Mouse (Mus musculus): ENCODE measurements around the gene Cyth1. TPM values are rescaled to one million over a fixed set of nuclear protein-coding genes. Genes with fewer than 3 reads are reported as not detected.

Cyth1 gene
- polyA plus RNA-seq, 1 experiment from 2014 or later = 9.6 TPM

- no peak for ATAC-seq
- Histone ChIP-seq H3K4me2 (ENCODE audit: low read depth, low read length) (no peak overlapping the region), H3K27ac (ENCODE audit: low read length) (no peak overlapping the region), H3K36me3 (ENCODE audit: control insufficient read depth, insufficient read depth, low read length) (no peaks in the 10 kb centered on the region), H3K9ac (ENCODE audit: low read depth, low read length) (no peak overlapping the region), H3K4me3 (ENCODE audit: low read length) (no peak overlapping the region), H3K27me3 (replicated peaks; ENCODE audit: control insufficient read depth, insufficient read depth, low read length) (no peaks in the 10 kb centered on the region), H3K9me3 (ENCODE audit: control insufficient read depth, low read length) (no peaks in the 10 kb centered on the region), H3K4me1 (ENCODE audit: control insufficient read depth, insufficient read depth, low read length) (peaks cover 52% of the 10 kb centered on the region)
- WGBS = 77% methylated on average over 4 of the region's 4 CpGs
Measured at GRCm38 (mm10) chr11:118242506-118242905, 5.9 kb downstream of the Cyth1 start.

GRCm38 (mm10) chr11:118240388-118240787 lies 8.0 kb downstream of the Cyth1 start:
- WGBS = 68% methylated on average over 4 of the region's 4 CpGs
- no peak for ATAC-seq
- peaks cover 43% of the 10 kb centered on the region for H3K4me1 ChIP-seq (ENCODE audit: control insufficient read depth, insufficient read depth, low read length)
- 0 out of 2 replicates have a peak overlapping the region, but pooled peaks have one; percentile 6 for H3K9ac ChIP-seq (ENCODE audit: low read depth, low read length)
- H3K36me3 ChIP-seq (ENCODE audit: control insufficient read depth, insufficient read depth, low read length) = no peaks in the 10 kb centered on the region
- no peaks in the 10 kb centered on the region for H3K9me3 ChIP-seq (ENCODE audit: control insufficient read depth, low read length)
- H3K27me3 ChIP-seq (replicated peaks; ENCODE audit: control insufficient read depth, insufficient read depth, low read length) = no peaks in the 10 kb centered on the region
- H3K4me2 ChIP-seq (ENCODE audit: low read depth, low read length) = no peak overlapping the region
- H3K27ac ChIP-seq (ENCODE audit: low read length) = no peak overlapping the region
- H3K4me3 ChIP-seq (ENCODE audit: low read length) = no peak overlapping the region

GRCm38 (mm10) chr11:118239281-118240198 lies 8.9 kb downstream of the Cyth1 start:
- Histone ChIP-seq H3K36me3 (ENCODE audit: control insufficient read depth, insufficient read depth, low read length) (no peaks in the 10 kb centered on the region), H3K27me3 (replicated peaks; ENCODE audit: control insufficient read depth, insufficient read depth, low read length) (no peaks in the 10 kb centered on the region), H3K4me1 (ENCODE audit: control insufficient read depth, insufficient read depth, low read length) (peaks cover 44% of the 10 kb centered on the region), H3K4me2 (ENCODE audit: low read depth, low read length) (no peak overlapping the region), H3K27ac (ENCODE audit: low read length) (no peak overlapping the region), H3K9me3 (ENCODE audit: control insufficient read depth, low read length) (no peaks in the 10 kb centered on the region), H3K4me3 (ENCODE audit: low read length) (no peak overlapping the region), H3K9ac (ENCODE audit: low read depth, low read length) (no peak overlapping the region)
- ATAC-seq = no peak
- WGBS = 54% methylated on average over 14 of the region's 14 CpGs

GRCm38 (mm10) chr11:118236520-118237190 lies 11.7 kb downstream of the Cyth1 start:
- H3K9ac ChIP-seq (ENCODE audit: low read depth, low read length) = no peak overlapping the region
- H3K4me2 ChIP-seq (ENCODE audit: low read depth, low read length) = no peak overlapping the region
- ATAC-seq = peak; percentile 60
- peaks cover 37% of the 10 kb centered on the region for H3K4me1 ChIP-seq (ENCODE audit: control insufficient read depth, insufficient read depth, low read length)
- no peaks in the 10 kb centered on the region for H3K27me3 ChIP-seq (replicated peaks; ENCODE audit: control insufficient read depth, insufficient read depth, low read length)
- H3K27ac ChIP-seq (ENCODE audit: low read length) = peak overlapping the region; percentile 33
- no peaks in the 10 kb centered on the region for H3K36me3 ChIP-seq (ENCODE audit: control insufficient read depth, insufficient read depth, low read length)
- 48% methylated on average over 6 of the region's 6 CpGs for WGBS
- no peak overlapping the region for H3K4me3 ChIP-seq (ENCODE audit: low read length)
- H3K9me3 ChIP-seq (ENCODE audit: control insufficient read depth, low read length) = no peaks in the 10 kb centered on the region

- H3K4me2 ChIP-seq (ENCODE audit: low read depth, low read length) = no peak overlapping the region
- H3K4me3 ChIP-seq (ENCODE audit: low read length) = no peak overlapping the region
- H3K9ac ChIP-seq (ENCODE audit: low read depth, low read length) = no peak overlapping the region
- WGBS = 74% methylated on average over 7 of the region's 7 CpGs
- H3K27me3 ChIP-seq (replicated peaks; ENCODE audit: control insufficient read depth, insufficient read depth, low read length) = no peaks in the 10 kb centered on the region
- no peak for ATAC-seq
- H3K9me3 ChIP-seq (ENCODE audit: control insufficient read depth, low read length) = no peaks in the 10 kb centered on the region
- peak overlapping the region; percentile 20 for H3K27ac ChIP-seq (ENCODE audit: low read length)
- H3K4me1 ChIP-seq (ENCODE audit: control insufficient read depth, insufficient read depth, low read length) = peaks cover 28% of the 10 kb centered on the region
- no peaks in the 10 kb centered on the region for H3K36me3 ChIP-seq (ENCODE audit: control insufficient read depth, insufficient read depth, low read length)
Measured at GRCm38 (mm10) chr11:118234929-118235328, 13.5 kb downstream of the Cyth1 start.

GRCm38 (mm10) chr11:118234500-118234899 lies 13.9 kb downstream of the Cyth1 start:
- Histone ChIP-seq H3K9me3 (ENCODE audit: control insufficient read depth, low read length) (no peaks in the 10 kb centered on the region), H3K27me3 (replicated peaks; ENCODE audit: control insufficient read depth, insufficient read depth, low read length) (no peaks in the 10 kb centered on the region), H3K4me2 (ENCODE audit: low read depth, low read length) (no peak overlapping the region), H3K4me3 (ENCODE audit: low read length) (no peak overlapping the region), H3K9ac (ENCODE audit: low read depth, low read length) (no peak overlapping the region), H3K4me1 (ENCODE audit: control insufficient read depth, insufficient read depth, low read length) (peaks cover 25% of the 10 kb centered on the region), H3K36me3 (ENCODE audit: control insufficient read depth, insufficient read depth, low read length) (no peaks in the 10 kb centered on the region), H3K27ac (ENCODE audit: low read length) (peak overlapping the region; percentile 20)
- ATAC-seq = no peak
- 78% methylated on average over 6 of the region's 6 CpGs for WGBS

GRCm38 (mm10) chr11:118233924-118234323 lies 14.5 kb downstream of the Cyth1 start:
- Histone ChIP-seq H3K4me1 (ENCODE audit: control insufficient read depth, insufficient read depth, low read length) (peaks cover 22% of the 10 kb centered on the region), H3K27ac (ENCODE audit: low read length) (no peak overlapping the region), H3K36me3 (ENCODE audit: control insufficient read depth, insufficient read depth, low read length) (no peaks in the 10 kb centered on the region), H3K9me3 (ENCODE audit: control insufficient read depth, low read length) (no peaks in the 10 kb centered on the region), H3K9ac (ENCODE audit: low read depth, low read length) (no peak overlapping the region), H3K27me3 (replicated peaks; ENCODE audit: control insufficient read depth, insufficient read depth, low read length) (no peaks in the 10 kb centered on the region), H3K4me3 (ENCODE audit: low read length) (no peak overlapping the region), H3K4me2 (ENCODE audit: low read depth, low read length) (no peak overlapping the region)
- WGBS = 60% methylated on average over 3 of the region's 3 CpGs
- ATAC-seq = no peak

GRCm38 (mm10) chr11:118232314-118232831 lies 16.0 kb downstream of the Cyth1 start:
- Histone ChIP-seq H3K9ac (ENCODE audit: low read depth, low read length) (no peak overlapping the region), H3K9me3 (ENCODE audit: control insufficient read depth, low read length) (no peaks in the 10 kb centered on the region), H3K36me3 (ENCODE audit: control insufficient read depth, insufficient read depth, low read length) (no peaks in the 10 kb centered on the region), H3K4me3 (ENCODE audit: low read length) (no peak overlapping the region), H3K27me3 (replicated peaks; ENCODE audit: control insufficient read depth, insufficient read depth, low read length) (no peaks in the 10 kb centered on the region), H3K4me1 (ENCODE audit: control insufficient read depth, insufficient read depth, low read length) (peaks cover 14% of the 10 kb centered on the region), H3K27ac (ENCODE audit: low read length) (no peak overlapping the region), H3K4me2 (ENCODE audit: low read depth, low read length) (no peak overlapping the region)
- 0 out of 2 replicates have a peak, but pooled peaks have one; percentile 42 for ATAC-seq
- WGBS = 45% methylated on average over 7 of the region's 7 CpGs

- Histone ChIP-seq H3K36me3 (ENCODE audit: control insufficient read depth, insufficient read depth, low read length) (no peaks in the 10 kb centered on the region), H3K4me2 (ENCODE audit: low read depth, low read length) (no peak overlapping the region), H3K27me3 (replicated peaks; ENCODE audit: control insufficient read depth, insufficient read depth, low read length) (no peaks in the 10 kb centered on the region), H3K4me3 (ENCODE audit: low read length) (no peak overlapping the region), H3K9ac (ENCODE audit: low read depth, low read length) (no peak overlapping the region), H3K9me3 (ENCODE audit: control insufficient read depth, low read length) (no peaks in the 10 kb centered on the region), H3K4me1 (ENCODE audit: control insufficient read depth, insufficient read depth, low read length) (peaks cover 4% of the 10 kb centered on the region), H3K27ac (ENCODE audit: low read length) (no peak overlapping the region)
- no peak for ATAC-seq
- 89% methylated on average over 5 of the region's 5 CpGs for WGBS
Measured at GRCm38 (mm10) chr11:118229941-118230340, 18.5 kb downstream of the Cyth1 start.

Data from intestine, embryonic 16.5 days (tissue).